Mouse (Mus musculus): Measurements from ENCODE around the gene Smyd3. TPM values are rescaled to one million over a fixed set of nuclear protein-coding genes. Genes with fewer than 3 reads are reported as not detected.
A peak's percentile ranks its signal among the peaks of the same experiment; 100 is the strongest.

Gene Smyd3
- polyA plus RNA-seq, 1 experiment from 2014 or later, result 18.2 TPM

DNA sequence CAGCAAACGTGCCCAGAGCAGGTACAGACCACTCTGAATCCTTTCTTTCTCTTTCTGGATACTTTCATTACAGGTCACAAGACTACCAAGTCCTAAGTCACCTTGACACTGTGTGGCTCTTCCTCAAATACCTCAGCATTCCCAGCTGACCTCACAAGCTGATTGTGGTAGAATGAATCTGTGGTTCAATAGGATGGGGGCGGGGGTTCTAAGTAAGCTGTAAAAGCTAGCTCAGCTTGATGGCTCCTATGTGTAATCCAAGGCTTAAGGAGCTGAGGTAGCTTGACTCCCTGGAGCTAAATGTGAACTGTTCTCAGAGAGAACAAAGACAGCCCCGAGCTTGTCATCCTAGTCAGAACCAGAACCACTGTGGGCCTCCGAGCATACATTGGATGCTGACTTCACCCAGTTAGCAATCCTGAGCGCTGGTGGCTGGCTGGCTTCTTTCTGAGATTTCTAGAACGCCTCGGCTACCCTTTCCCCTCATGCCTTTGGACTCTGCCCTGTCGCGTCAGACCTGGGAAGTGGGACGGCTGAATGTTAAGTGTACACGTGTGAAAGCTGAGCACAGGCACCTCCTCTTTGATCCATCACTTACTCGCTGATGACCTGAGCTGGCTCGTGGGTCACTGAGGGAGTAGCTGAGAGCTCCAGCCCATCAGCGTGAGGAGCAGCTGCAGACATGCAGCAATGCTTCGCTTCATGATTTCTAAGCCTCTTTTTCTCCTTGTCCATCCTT, 131.4 kb downstream of the Smyd3 start:
- DNase-seq (ENCODE audit: low spot score) (no peak), ATAC-seq (no peak)
- no peak overlapping the region for H3K4me3 ChIP-seq (ENCODE audit: low read depth, low read length)
- no peak overlapping the region for H3K4me2 ChIP-seq (ENCODE audit: low read length)
- no peaks in the 10 kb centered on the region for H3K4me1 ChIP-seq (ENCODE audit: control insufficient read depth, insufficient read depth, low read length)
- H3K27me3 ChIP-seq (replicated peaks; ENCODE audit: control insufficient read depth, insufficient read depth, low read length), result no peaks in the 10 kb centered on the region
- H3K36me3 ChIP-seq (ENCODE audit: control insufficient read depth, insufficient read depth, low read length), result no peaks in the 10 kb centered on the region
- H3K27ac ChIP-seq (ENCODE audit: low read depth, low read length), result no peak overlapping the region
- H3K9me3 ChIP-seq (replicated peaks; ENCODE audit: control insufficient read depth, low read length), result no peaks in the 10 kb centered on the region
- H3K9ac ChIP-seq (ENCODE audit: low read length), result no peak overlapping the region
- 55% methylated on average over 15 of the region's 15 CpGs for WGBS

DNA sequence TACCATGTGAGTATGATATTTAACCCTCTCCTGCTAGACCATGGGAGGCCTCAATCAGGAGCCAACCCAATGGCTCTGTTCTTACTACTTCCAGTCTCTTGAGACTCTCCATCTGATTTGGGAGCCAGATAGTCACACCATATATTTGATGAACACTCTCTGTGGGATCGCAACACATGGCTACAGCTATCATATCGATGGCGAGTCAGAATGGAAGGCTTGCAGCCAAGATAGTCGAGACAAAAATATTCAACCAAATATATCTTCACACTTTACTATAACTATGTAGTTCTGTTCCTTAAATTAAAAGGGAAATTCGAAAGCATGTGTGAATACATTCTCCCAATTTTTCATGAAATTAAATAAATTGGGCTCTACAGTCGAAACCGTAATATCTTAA, 132.2 kb downstream of the Smyd3 start:
- no peaks in the 10 kb centered on the region for H3K4me1 ChIP-seq (ENCODE audit: control insufficient read depth, insufficient read depth, low read length)
- no peak overlapping the region for H3K27ac ChIP-seq (ENCODE audit: low read depth, low read length)
- H3K9ac ChIP-seq (ENCODE audit: low read length), result no peak overlapping the region
- ATAC-seq (no peak), DNase-seq (ENCODE audit: low spot score) (no peak)
- H3K4me2 ChIP-seq (ENCODE audit: low read length), result no peak overlapping the region
- H3K27me3 ChIP-seq (replicated peaks; ENCODE audit: control insufficient read depth, insufficient read depth, low read length), result no peaks in the 10 kb centered on the region
- no peaks in the 10 kb centered on the region for H3K9me3 ChIP-seq (replicated peaks; ENCODE audit: control insufficient read depth, low read length)
- WGBS, result 91% methylated on average over 7 of the region's 7 CpGs
- no peaks in the 10 kb centered on the region for H3K36me3 ChIP-seq (ENCODE audit: control insufficient read depth, insufficient read depth, low read length)
- no peak overlapping the region for H3K4me3 ChIP-seq (ENCODE audit: low read depth, low read length)

DNA sequence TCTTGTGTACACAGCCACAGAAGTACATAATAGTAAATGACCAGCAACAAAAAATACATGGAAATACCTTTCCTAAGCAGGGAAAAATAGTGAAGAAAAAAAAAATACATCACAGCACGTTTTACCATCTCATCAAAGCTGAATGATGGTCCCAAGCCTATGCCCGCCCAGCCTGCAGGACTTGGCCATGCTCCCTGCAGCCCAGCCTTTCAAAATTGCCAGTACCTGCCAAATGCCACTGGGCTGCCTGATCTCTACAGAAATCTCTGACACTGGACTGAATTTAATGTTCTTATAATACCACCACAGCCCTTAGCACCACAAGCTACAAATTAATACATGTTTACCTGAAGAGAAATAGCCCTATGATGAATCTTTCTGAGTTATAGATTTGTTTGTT, 133.5 kb downstream of the Smyd3 start:
- Histone ChIP-seq H3K27me3 (replicated peaks; ENCODE audit: control insufficient read depth, insufficient read depth, low read length) (no peaks in the 10 kb centered on the region), H3K36me3 (ENCODE audit: control insufficient read depth, insufficient read depth, low read length) (no peaks in the 10 kb centered on the region), H3K9ac (ENCODE audit: low read length) (no peak overlapping the region), H3K4me1 (ENCODE audit: control insufficient read depth, insufficient read depth, low read length) (no peaks in the 10 kb centered on the region), H3K9me3 (replicated peaks; ENCODE audit: control insufficient read depth, low read length) (no peaks in the 10 kb centered on the region), H3K4me2 (ENCODE audit: low read length) (no peak overlapping the region), H3K27ac (ENCODE audit: low read depth, low read length) (no peak overlapping the region), H3K4me3 (ENCODE audit: low read depth, low read length) (no peak overlapping the region)
- WGBS, result 70% methylated on average over 2 of the region's 2 CpGs
- no peak for DNase-seq (ENCODE audit: low spot score)
- no peak for ATAC-seq

DNA sequence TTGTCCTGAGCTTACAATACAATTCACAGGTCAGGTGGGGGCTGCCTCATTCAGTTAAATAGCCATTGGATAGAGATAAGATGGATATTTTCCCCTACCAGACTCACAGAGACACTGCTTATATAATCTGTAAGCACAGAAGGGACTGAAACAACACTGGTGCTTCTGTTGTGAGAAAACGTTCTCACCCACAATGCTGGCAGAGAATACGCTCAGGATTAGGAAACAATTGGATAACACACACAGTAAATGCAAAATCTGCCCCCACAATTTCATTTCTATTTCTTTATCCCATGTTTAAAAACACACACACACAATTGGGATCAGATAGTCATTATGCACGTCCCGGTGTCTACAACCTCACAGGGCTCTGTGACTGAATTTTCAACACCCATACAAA, 139.7 kb downstream of the Smyd3 start:
- no peak overlapping the region for H3K4me3 ChIP-seq (ENCODE audit: low read depth, low read length)
- H3K27ac ChIP-seq (ENCODE audit: low read depth, low read length), result no peak overlapping the region
- no peak for ATAC-seq
- no peaks in the 10 kb centered on the region for H3K36me3 ChIP-seq (ENCODE audit: control insufficient read depth, insufficient read depth, low read length)
- no peak overlapping the region for H3K4me2 ChIP-seq (ENCODE audit: low read length)
- H3K4me1 ChIP-seq (ENCODE audit: control insufficient read depth, insufficient read depth, low read length), result no peaks in the 10 kb centered on the region
- H3K9ac ChIP-seq (ENCODE audit: low read length), result no peak overlapping the region
- no peaks in the 10 kb centered on the region for H3K9me3 ChIP-seq (replicated peaks; ENCODE audit: control insufficient read depth, low read length)
- no peaks in the 10 kb centered on the region for H3K27me3 ChIP-seq (replicated peaks; ENCODE audit: control insufficient read depth, insufficient read depth, low read length)
- DNase-seq (ENCODE audit: low spot score), result no peak
- WGBS, result 93% methylated on average over 4 of the region's 4 CpGs

DNA sequence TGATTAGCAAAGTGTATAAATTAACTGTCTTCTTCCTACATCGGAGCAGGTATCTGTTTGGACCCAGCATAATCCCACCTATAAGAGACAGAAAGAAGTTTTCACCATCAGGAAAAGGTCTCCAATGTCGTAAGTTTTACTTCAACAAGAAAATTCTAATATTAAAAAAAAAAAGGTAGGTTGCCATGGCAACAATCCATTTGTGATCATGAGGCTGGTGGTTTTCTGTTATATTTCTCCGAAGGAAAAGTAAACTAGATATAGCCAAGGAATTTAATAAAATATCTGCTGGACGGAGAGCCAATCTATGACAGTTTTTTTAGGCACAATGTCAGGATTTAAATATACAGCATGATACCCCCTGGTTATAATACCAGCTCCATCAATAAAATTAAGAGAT, 142.9 kb downstream of the Smyd3 start:
- Histone ChIP-seq H3K27ac (ENCODE audit: low read depth, low read length) (no peak overlapping the region), H3K9me3 (replicated peaks; ENCODE audit: control insufficient read depth, low read length) (no peaks in the 10 kb centered on the region), H3K4me1 (ENCODE audit: control insufficient read depth, insufficient read depth, low read length) (peaks cover 2% of the 10 kb centered on the region; the same call in 1 of the 2 replicates), H3K4me3 (ENCODE audit: low read depth, low read length) (no peak overlapping the region), H3K9ac (ENCODE audit: low read length) (no peak overlapping the region), H3K4me2 (ENCODE audit: low read length) (no peak overlapping the region), H3K36me3 (ENCODE audit: control insufficient read depth, insufficient read depth, low read length) (no peaks in the 10 kb centered on the region), H3K27me3 (replicated peaks; ENCODE audit: control insufficient read depth, insufficient read depth, low read length) (no peaks in the 10 kb centered on the region)
- DNase-seq (ENCODE audit: low spot score), result no peak
- no peak for ATAC-seq
- WGBS, result 85% methylated on average over 4 of the region's 4 CpGs

DNA sequence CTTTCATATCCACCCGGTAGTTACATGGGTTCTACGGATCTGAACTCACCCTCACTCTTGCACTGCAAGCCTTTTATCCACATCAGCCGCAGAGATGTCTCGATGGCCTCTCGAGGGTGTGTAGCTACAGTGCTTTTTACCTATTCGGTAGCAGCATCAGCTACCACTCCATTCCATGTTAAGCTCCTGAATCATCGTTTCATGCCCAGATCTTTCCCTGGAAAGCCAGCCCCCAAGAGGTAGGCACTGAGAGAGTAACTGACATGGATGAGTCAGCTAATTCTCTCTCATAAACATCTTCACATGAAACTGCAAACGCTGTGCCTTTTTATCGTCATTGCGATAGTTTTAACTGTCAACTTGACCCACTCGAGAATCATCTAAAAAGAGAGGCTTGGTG, 143.9 kb downstream of the Smyd3 start:
- Histone ChIP-seq H3K9me3 (replicated peaks; ENCODE audit: control insufficient read depth, low read length) (no peaks in the 10 kb centered on the region), H3K9ac (ENCODE audit: low read length) (no peak overlapping the region), H3K36me3 (ENCODE audit: control insufficient read depth, insufficient read depth, low read length) (no peaks in the 10 kb centered on the region), H3K27ac (ENCODE audit: low read depth, low read length) (no peak overlapping the region), H3K27me3 (replicated peaks; ENCODE audit: control insufficient read depth, insufficient read depth, low read length) (no peaks in the 10 kb centered on the region), H3K4me3 (ENCODE audit: low read depth, low read length) (no peak overlapping the region), H3K4me1 (ENCODE audit: control insufficient read depth, insufficient read depth, low read length) (peaks cover 2% of the 10 kb centered on the region; the same call in 1 of the 2 replicates), H3K4me2 (ENCODE audit: low read length) (no peak overlapping the region)
- 95% methylated on average over 11 of the region's 11 CpGs for WGBS
- ATAC-seq, result no peak
- DNase-seq (ENCODE audit: low spot score), result no peak

DNA sequence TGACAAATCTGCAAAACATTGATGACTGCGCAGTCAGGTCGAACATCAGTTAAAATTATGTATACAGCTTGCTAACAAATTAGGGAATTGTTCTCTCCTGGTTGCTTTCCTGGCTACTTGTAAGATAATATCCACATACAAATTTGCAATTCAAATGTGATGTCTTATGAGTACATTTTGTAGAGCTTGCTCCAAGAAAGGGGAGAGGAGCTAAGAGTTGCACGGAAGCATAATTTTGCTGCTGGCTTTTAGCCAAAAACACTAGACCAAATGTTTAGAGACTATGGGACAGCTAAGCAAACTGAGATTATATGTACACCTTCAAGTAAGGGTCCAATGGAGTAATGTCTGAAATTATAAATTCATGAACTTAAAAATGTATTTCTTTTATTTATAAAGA, 146.7 kb downstream of the Smyd3 start:
- Histone ChIP-seq H3K27me3 (replicated peaks; ENCODE audit: control insufficient read depth, insufficient read depth, low read length) (no peaks in the 10 kb centered on the region), H3K27ac (ENCODE audit: low read depth, low read length) (no peak overlapping the region), H3K4me1 (ENCODE audit: control insufficient read depth, insufficient read depth, low read length) (peaks cover 2% of the 10 kb centered on the region; the same call in 1 of the 2 replicates), H3K36me3 (ENCODE audit: control insufficient read depth, insufficient read depth, low read length) (no peaks in the 10 kb centered on the region), H3K4me3 (ENCODE audit: low read depth, low read length) (no peak overlapping the region), H3K9me3 (replicated peaks; ENCODE audit: control insufficient read depth, low read length) (no peaks in the 10 kb centered on the region), H3K4me2 (ENCODE audit: low read length) (no peak overlapping the region), H3K9ac (ENCODE audit: low read length) (no peak overlapping the region)
- WGBS, result 63% methylated on average over 3 of the region's 3 CpGs
- ATAC-seq, result peak; percentile 46; the same call in 1 of the 2 replicates
- DNase-seq (ENCODE audit: low spot score), result peak; percentile 56

DNA sequence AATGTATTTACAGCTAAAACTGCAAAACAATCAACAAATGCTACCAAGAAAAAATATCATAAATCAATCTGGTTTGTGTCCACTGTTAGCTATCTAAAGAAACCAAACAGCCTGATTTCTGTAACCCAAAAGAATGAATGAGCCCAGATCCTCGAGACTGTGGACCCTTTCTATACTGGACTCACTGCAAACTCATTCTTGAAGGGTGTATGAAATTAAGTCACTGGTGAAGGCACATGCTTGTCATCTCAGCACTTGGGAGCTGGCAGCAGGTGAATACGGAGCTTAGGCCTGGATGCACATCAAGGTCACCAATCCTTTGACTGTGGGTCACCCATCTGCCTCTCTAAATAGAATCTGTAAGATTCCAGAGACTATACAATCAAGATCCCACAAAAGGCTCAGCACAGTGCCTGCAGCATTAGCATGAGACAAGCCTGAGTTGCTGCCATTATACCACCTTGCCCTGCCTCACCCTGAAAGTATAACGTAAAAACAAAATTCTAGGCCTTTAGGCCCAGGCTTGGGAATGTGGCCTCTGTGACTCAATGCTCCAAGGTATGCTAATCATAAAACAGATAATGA, 149.3 kb downstream of the Smyd3 start:
- DNase-seq (ENCODE audit: low spot score) (no peak), ATAC-seq (no peak)
- Histone ChIP-seq H3K4me1 (ENCODE audit: control insufficient read depth, insufficient read depth, low read length) (peaks cover 2% of the 10 kb centered on the region; the same call in 1 of the 2 replicates), H3K9ac (ENCODE audit: low read length) (no peak overlapping the region), H3K27ac (ENCODE audit: low read depth, low read length) (no peak overlapping the region), H3K4me2 (ENCODE audit: low read length) (no peak overlapping the region), H3K4me3 (ENCODE audit: low read depth, low read length) (no peak overlapping the region), H3K27me3 (replicated peaks; ENCODE audit: control insufficient read depth, insufficient read depth, low read length) (no peaks in the 10 kb centered on the region), H3K9me3 (replicated peaks; ENCODE audit: control insufficient read depth, low read length) (no peaks in the 10 kb centered on the region), H3K36me3 (ENCODE audit: control insufficient read depth, insufficient read depth, low read length) (no peaks in the 10 kb centered on the region)
- 88% methylated on average over 3 of the region's 3 CpGs for WGBS

All from forebrain, embryonic 14.5 days (tissue).